Comparison of ENCODE assay signal across 7 mouse cellular contexts in the genomic region with DNA sequence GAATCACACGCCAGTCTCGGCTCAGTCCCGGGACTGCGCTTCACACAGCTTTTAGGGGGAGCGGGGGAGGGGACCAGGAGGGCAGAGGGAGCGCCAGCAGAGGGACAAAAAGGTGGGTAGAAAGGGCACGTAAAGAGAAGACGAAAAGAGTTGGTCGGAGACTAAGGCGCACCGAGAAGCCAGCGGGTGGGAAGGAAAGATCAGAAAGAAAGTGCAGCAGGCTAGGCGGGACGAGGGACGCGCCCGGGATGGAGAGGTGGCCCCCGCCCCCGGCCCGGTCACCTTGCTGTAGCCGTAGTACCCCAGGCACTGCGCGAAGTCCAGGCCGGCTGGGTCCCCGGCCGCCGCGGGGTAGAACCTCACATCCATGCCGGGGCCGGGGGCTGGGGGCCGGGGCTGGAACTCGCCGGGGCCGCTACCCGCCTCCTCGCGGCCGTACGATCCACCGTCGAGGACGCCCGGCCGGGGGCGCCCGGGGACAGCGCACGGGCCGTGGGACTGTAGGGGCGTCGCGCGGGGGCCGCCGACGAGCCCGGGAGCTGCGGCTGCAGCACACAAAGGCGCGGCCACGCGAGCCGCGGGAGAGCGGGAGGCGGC. TPM values are rescaled to one million over a fixed set of nuclear protein-coding genes. Genes with fewer than 3 reads are reported as not detected.
DNase-seq lines count a peak whose midpoint lies in the region; ATAC-seq and TF ChIP-seq lines count a peak whose summit lies in the region.

No protein-coding gene starts in this region.

- DNase-seq in lung, adult 2 months, result peak; percentile 31
- no peak for DNase-seq in lung, postnatal 36 days
- DNase-seq in embryonic facial prominence, embryonic 14.5 days (ENCODE audit: low spot score), result peak; percentile 23
- DNase-seq in hindbrain, embryonic 11.5 days (ENCODE audit: low spot score), result peak; percentile 74
- no peak for DNase-seq in urinary bladder, postnatal 4 days (ENCODE audit: low spot score in 2 of 2)

- peak; percentile 66 for ATAC-seq in embryonic facial prominence, embryonic 14.5 days (ENCODE audit: low read depth)
- ATAC-seq in hindbrain, embryonic 11.5 days (ENCODE audit: low FRiP score), result peak; percentile 59
- peak; percentile 24; the same call in 1 of the 2 replicates for ATAC-seq in liver, embryonic 12.5 days
- peak; percentile 59 for ATAC-seq in neural tube, embryonic 14.5 days (ENCODE audit: low read depth)

- no peak for TF ChIP-seq CTCF in lung, adult 2 months (IDR thresholded peaks at IDR 0.05; ENCODE audit: insufficient read depth, low read length)

- H3K4me1 ChIP-seq in lung, adult 2 months (ENCODE audit: control insufficient read depth, insufficient read depth, low read length), result peaks cover 10% of the 10 kb centered on the region
- peaks cover 15% of the 10 kb centered on the region; the same call in 1 of the 2 replicates for H3K4me1 ChIP-seq in embryonic facial prominence, embryonic 14.5 days (ENCODE audit: control insufficient read depth, insufficient read depth, low read length)
- peaks cover 7% of the 10 kb centered on the region; the same call in 1 of the 2 replicates for H3K4me1 ChIP-seq in hindbrain, embryonic 11.5 days (replicated peaks; ENCODE audit: control insufficient read depth, insufficient read depth, low read length)
- no peaks in the 10 kb centered on the region for H3K4me1 ChIP-seq in liver, embryonic 12.5 days
- H3K4me1 ChIP-seq in neural tube, embryonic 14.5 days (ENCODE audit: control insufficient read depth, insufficient read depth, low read length), result peaks cover 6% of the 10 kb centered on the region; the same call in 1 of the 2 replicates

- no peaks in the 10 kb centered on the region for H3K9me3 ChIP-seq in embryonic facial prominence, embryonic 14.5 days (ENCODE audit: control insufficient read depth, low read length)
- no peaks in the 10 kb centered on the region for H3K9me3 ChIP-seq in hindbrain, embryonic 11.5 days (ENCODE audit: control insufficient read depth, low read length)
- H3K9me3 ChIP-seq in liver, embryonic 12.5 days (replicated peaks), result no peaks in the 10 kb centered on the region
- no peaks in the 10 kb centered on the region for H3K9me3 ChIP-seq in neural tube, embryonic 14.5 days (ENCODE audit: control insufficient read depth, low read length)

- H3K9ac ChIP-seq in embryonic facial prominence, embryonic 14.5 days (ENCODE audit: low read depth, low read length), result peak overlapping the region; percentile 84
- H3K9ac ChIP-seq in hindbrain, embryonic 11.5 days (ENCODE audit: low read depth, low read length), result peak overlapping the region; percentile 99
- H3K9ac ChIP-seq in liver, embryonic 12.5 days, result no peak overlapping the region
- peak overlapping the region; percentile 98 for H3K9ac ChIP-seq in neural tube, embryonic 14.5 days (replicated peaks; ENCODE audit: low read depth, low read length)

- H3K27me3 ChIP-seq in embryonic facial prominence, embryonic 14.5 days (replicated peaks; ENCODE audit: control insufficient read depth, insufficient read depth, low read length), result no peaks in the 10 kb centered on the region; the same call in none of the 2 replicates
- H3K27me3 ChIP-seq in hindbrain, embryonic 11.5 days (ENCODE audit: control insufficient read depth, insufficient read depth, low read length), result no peaks in the 10 kb centered on the region
- H3K27me3 ChIP-seq in liver, embryonic 12.5 days (replicated peaks), result peaks cover 46% of the 10 kb centered on the region
- no peaks in the 10 kb centered on the region for H3K27me3 ChIP-seq in neural tube, embryonic 14.5 days (ENCODE audit: control insufficient read depth, insufficient read depth, low read length)

- peak overlapping the region; percentile 76 for H3K27ac ChIP-seq in embryonic facial prominence, embryonic 14.5 days (replicated peaks; ENCODE audit: low read depth, low read length)
- peak overlapping the region; percentile 99 for H3K27ac ChIP-seq in hindbrain, embryonic 11.5 days (ENCODE audit: low read depth, low read length)
- no peak overlapping the region for H3K27ac ChIP-seq in liver, embryonic 12.5 days
- H3K27ac ChIP-seq in neural tube, embryonic 14.5 days (ENCODE audit: low read depth, low read length), result peak overlapping the region; percentile 96

- H3K4me2 ChIP-seq in embryonic facial prominence, embryonic 14.5 days (ENCODE audit: low read depth, low read length), result peak overlapping the region; percentile 90
- H3K4me2 ChIP-seq in hindbrain, embryonic 11.5 days (replicated peaks; ENCODE audit: low read depth, low read length), result peak overlapping the region; percentile 77
- H3K4me2 ChIP-seq in liver, embryonic 12.5 days, result peak overlapping the region; percentile 69
- H3K4me2 ChIP-seq in neural tube, embryonic 14.5 days (ENCODE audit: low read depth, low read length), result peak overlapping the region; percentile 53

- H3K4me3 ChIP-seq in lung, adult 2 months (replicated peaks; ENCODE audit: extremely low read depth, low read depth, low read length), result peak overlapping the region; percentile 94
- peak overlapping the region; percentile 69 for H3K4me3 ChIP-seq in embryonic facial prominence, embryonic 14.5 days (ENCODE audit: low read depth, low read length)
- H3K4me3 ChIP-seq in hindbrain, embryonic 11.5 days (ENCODE audit: low read depth, low read length), result peak overlapping the region; percentile 96
- peak overlapping the region; percentile 54 for H3K4me3 ChIP-seq in liver, embryonic 12.5 days
- H3K4me3 ChIP-seq in neural tube, embryonic 14.5 days (ENCODE audit: low read depth, low read length), result peak overlapping the region; percentile 77

- no peaks in the 10 kb centered on the region for H3K36me3 ChIP-seq in embryonic facial prominence, embryonic 14.5 days (ENCODE audit: control insufficient read depth, insufficient read depth, low read length)
- no peaks in the 10 kb centered on the region for H3K36me3 ChIP-seq in hindbrain, embryonic 11.5 days (ENCODE audit: control insufficient read depth, insufficient read depth, low read length)
- no peaks in the 10 kb centered on the region for H3K36me3 ChIP-seq in liver, embryonic 12.5 days
- H3K36me3 ChIP-seq in neural tube, embryonic 14.5 days (ENCODE audit: control insufficient read depth, insufficient read depth, low read length), result no peaks in the 10 kb centered on the region

- no peak for TF ChIP-seq POLR2A in lung, adult 2 months (IDR thresholded peaks at IDR 0.05; ENCODE audit: borderline replicate concordance, extremely low read depth, low read depth, low read length)

- WGBS in lung, adult 2 months, result 2% methylated on average over 66 of the region's 66 CpGs
- 0% methylated on average over 16 of the region's 66 CpGs for WGBS in embryonic facial prominence, embryonic 14.5 days
- under 1% methylated on average over 39 of the region's 66 CpGs for WGBS in hindbrain, embryonic 11.5 days
- under 1% methylated on average over 49 of the region's 66 CpGs for WGBS in liver, embryonic 12.5 days (ENCODE audit: insufficient replicate concordance)
- WGBS in neural tube, embryonic 14.5 days, result under 1% methylated on average over 30 of the region's 66 CpGs

RNA-seq across cellular contexts. Expression of gene Tox3, which starts 0.5 kb away (rescaled TPM):
- polyA plus RNA-seq in lung, adult 2 months (2012; rRNA removed), result 13.8 and 17.3 TPM in 2 replicates
- 4.9 and 5.2 TPM in 2 replicates for polyA plus RNA-seq in embryonic facial prominence, embryonic 14.5 days (2014; fragmentation: Nextera tagmentation; extraction: Ambion mirVana)
- polyA plus RNA-seq in hindbrain, embryonic 11.5 days (2014; fragmentation: Nextera tagmentation; extraction: Ambion mirVana), result 29.9 and 40.4 TPM in 2 replicates
- 0.54 and 0.76 TPM in 2 replicates for polyA plus RNA-seq in liver, embryonic 12.5 days (2016; fragmentation: Nextera tagmentation; extraction: Ambion mirVana)
- 25.9 and 29.1 TPM in 2 replicates for polyA plus RNA-seq in neural tube, embryonic 14.5 days (2014; fragmentation: Nextera tagmentation; extraction: Ambion mirVana)

Comparison
In these comparisons a context has a peak if more than half of its experiments do, and no peak if none do; other contexts are left out.
1. DNase-seq: peak in lung, adult 2 months (single experiment), embryonic facial prominence, embryonic 14.5 days (single experiment) and hindbrain, embryonic 11.5 days (single experiment); none in lung, postnatal 36 days (single experiment) and urinary bladder, postnatal 4 days (0 of 2).
2. Peak in every context shown above with its lines, with median percentiles within 50 percentile points of each other: H3K4me3 ChIP-seq, ATAC-seq and H3K4me2 ChIP-seq.